Mouse (Mus musculus) midbrain, embryonic 13.5 days (tissue): Measurements from ENCODE around the gene Hpf1. TPM values are rescaled to one million over a fixed set of nuclear protein-coding genes. Genes with fewer than 3 reads are reported as not detected.
A peak's percentile ranks its signal among the peaks of the same experiment; 100 is the strongest.

Source experiments
- ATAC-seq: fragments of 200-750 bp; cut with Nextera tagmentation; 2 replicates; pipeline ENCODE4 v1.8.0; 2017; ENCODE audit warnings: mild to moderate bottlenecking, moderate TSS enrichment, moderate library complexity
- H3K27ac ChIP-seq: fragments of 300-500 bp; sonication (generic); 2 replicates; pipeline ENCODE4 v1.5.1; 2015; ENCODE audit warnings: inconsistent platforms, mild to moderate bottlenecking, moderate library complexity
- H3K27me3 ChIP-seq: fragments of 300-500 bp; sonication (generic); 2 replicates; pipeline ENCODE4 v1.6.1; 2015; ENCODE audit warnings: mild to moderate bottlenecking, inconsistent platforms
- H3K36me3 ChIP-seq: fragments of 300-500 bp; sonication (generic); 2 replicates; pipeline ENCODE4 v1.6.1; 2015; ENCODE audit warnings: mild to moderate bottlenecking, inconsistent platforms
- H3K4me1 ChIP-seq: fragments of 300-500 bp; sonication (generic); replicated peaks from 2 replicates; pipeline ENCODE4 v1.6.1; 2015; ENCODE audit warnings: inconsistent platforms
- H3K4me2 ChIP-seq: fragments of 300-500 bp; sonication (generic); replicated peaks from 2 replicates; pipeline ENCODE4 v1.6.1; 2015; ENCODE audit warnings: moderate library complexity, mild to moderate bottlenecking, inconsistent platforms
- H3K4me3 ChIP-seq: fragments of 300-500 bp; sonication (generic); replicated peaks from 2 replicates; pipeline ENCODE4 v1.5.1; 2015; ENCODE audit warnings: mild to moderate bottlenecking, inconsistent platforms
- H3K9ac ChIP-seq: fragments of 300-500 bp; sonication (generic); replicated peaks from 2 replicates; pipeline ENCODE4 v1.6.1; 2015; ENCODE audit warnings: mild to moderate bottlenecking, inconsistent platforms
- H3K9me3 ChIP-seq: fragments of 300-500 bp; sonication (generic); 2 replicates; pipeline ENCODE4 v1.6.1; 2016; ENCODE audit warnings: mild to moderate bottlenecking, inconsistent platforms
- WGBS: fragments of 180-500 bp; shearing (Covaris S2); methylation state at CpG from one replicate; pipeline ENCODE4 v1.1.7; 2015; 5-methylcytosine and 5-hydroxymethylcytosine counted together
- polyA plus RNA-seq: library from polyadenylated mRNA; unstranded; fragments of >200 nt; fragmentation: Nextera tagmentation; extraction: Ambion mirVana; gene quantifications from 2 replicates; pipeline ENCODE4 v1.2.1, GENCODE M21; 2015

The Hpf1 gene
- polyA plus RNA-seq, result 105 and 109 TPM in 2 replicates

GRCm38 (mm10) chr8:60889843-60890519 lies at the start of gene Hpf1:
Gene Hpf1, plus strand, starts transcription at chr8:60890418.
- peaks cover 24% of the 10 kb centered on the region for H3K4me1 ChIP-seq
- peak within 1 kb of the TSS; percentile 78 for H3K4me3 ChIP-seq
- H3K36me3 ChIP-seq, result peaks cover 15% of the 10 kb centered on the region; the same call in 1 of the 2 replicates
- H3K27me3 ChIP-seq, result no peaks in the 10 kb centered on the region
- no peaks in the 10 kb centered on the region for H3K9me3 ChIP-seq
- peak within 1 kb of the TSS; percentile 79 for H3K4me2 ChIP-seq
- 0 out of 2 replicates have a peak within 1 kb of the TSS, but pooled peaks have one; percentile 56 for H3K27ac ChIP-seq
- ATAC-seq, result peak; percentile 98
- H3K9ac ChIP-seq, result peak within 1 kb of the TSS; percentile 86
- WGBS, result 5% methylated on average over 43 of the region's 43 CpGs

DNA sequence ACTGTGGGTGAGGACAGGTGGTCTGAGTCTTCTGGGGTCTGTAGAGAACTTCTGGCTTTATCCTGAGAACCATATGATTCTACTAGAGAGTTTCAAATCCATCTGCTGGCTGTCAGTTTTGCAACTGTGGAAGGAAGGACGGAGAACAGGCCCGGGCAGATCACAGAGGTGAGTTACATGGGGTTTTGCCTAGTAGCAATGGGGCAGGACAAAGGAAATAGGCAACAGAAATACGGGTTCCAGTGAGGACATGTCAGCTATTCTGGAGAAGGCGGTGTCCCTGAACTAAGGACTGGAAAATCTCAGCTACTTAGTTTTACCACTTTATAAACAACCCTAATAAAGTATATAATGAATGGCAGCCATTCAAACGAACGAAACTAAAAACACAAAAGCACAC lies 47.8 kb upstream of the Hpf1 start:
- no peak overlapping the region for H3K27ac ChIP-seq
- no peaks in the 10 kb centered on the region for H3K27me3 ChIP-seq
- ATAC-seq, result no peak
- 82% methylated on average over 6 of the region's 6 CpGs for whole genome bisulfite sequencing
- H3K9me3 ChIP-seq, result no peaks in the 10 kb centered on the region
- no peak overlapping the region for H3K9ac ChIP-seq
- H3K4me1 ChIP-seq, result no peaks in the 10 kb centered on the region
- H3K36me3 ChIP-seq, result no peaks in the 10 kb centered on the region
- no peak overlapping the region for H3K4me3 ChIP-seq
- H3K4me2 ChIP-seq, result no peak overlapping the region

GRCm38 (mm10) chr8:60857559-60857958 lies 32.7 kb upstream of the Hpf1 start:
- no peak for ATAC-seq
- no peaks in the 10 kb centered on the region for H3K27me3 ChIP-seq
- H3K9ac ChIP-seq, result no peak overlapping the region
- H3K4me2 ChIP-seq, result no peak overlapping the region
- H3K9me3 ChIP-seq, result no peaks in the 10 kb centered on the region
- H3K36me3 ChIP-seq, result no peaks in the 10 kb centered on the region
- no peak overlapping the region for H3K27ac ChIP-seq
- no peak overlapping the region for H3K4me3 ChIP-seq
- no peaks in the 10 kb centered on the region for H3K4me1 ChIP-seq

DNA sequence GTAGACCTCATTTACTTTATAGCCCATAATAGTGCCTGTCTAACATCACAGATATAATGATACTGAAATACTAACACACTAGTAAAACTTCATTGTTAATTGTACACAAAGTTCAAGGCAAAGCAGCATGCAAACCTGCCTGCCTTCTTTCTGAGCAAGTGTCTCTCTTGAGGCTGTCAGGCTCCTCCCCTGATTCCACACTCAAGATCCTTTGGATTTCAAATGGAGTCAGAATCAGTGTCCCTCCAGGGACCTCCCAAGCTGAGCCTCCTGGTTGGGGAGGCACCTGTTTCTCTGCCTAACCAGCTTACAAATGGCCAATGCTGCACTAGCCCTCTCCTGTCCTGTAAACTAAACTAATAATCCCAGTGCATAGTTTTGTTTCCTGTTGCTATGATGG lies 32.1 kb upstream of the Hpf1 start:
- no peaks in the 10 kb centered on the region for H3K9me3 ChIP-seq
- no peaks in the 10 kb centered on the region for H3K36me3 ChIP-seq
- no peaks in the 10 kb centered on the region for H3K27me3 ChIP-seq
- H3K4me1 ChIP-seq, result no peaks in the 10 kb centered on the region
- no peak for ATAC-seq
- no peak overlapping the region for H3K4me3 ChIP-seq
- H3K27ac ChIP-seq, result no peak overlapping the region
- no peak overlapping the region for H3K9ac ChIP-seq
- H3K4me2 ChIP-seq, result no peak overlapping the region

GRCm38 (mm10) chr8:60858911-60859476 lies 31.2 kb upstream of the Hpf1 start:
- no peaks in the 10 kb centered on the region for H3K4me1 ChIP-seq
- no peak overlapping the region for H3K4me2 ChIP-seq
- ATAC-seq, result no peak
- no peak overlapping the region for H3K4me3 ChIP-seq
- no peaks in the 10 kb centered on the region for H3K9me3 ChIP-seq
- H3K9ac ChIP-seq, result no peak overlapping the region
- H3K27me3 ChIP-seq, result no peaks in the 10 kb centered on the region
- no peak overlapping the region for H3K27ac ChIP-seq
- no peaks in the 10 kb centered on the region for H3K36me3 ChIP-seq
- 74% methylated on average over 4 of the region's 4 CpGs for WGBS

GRCm38 (mm10) chr8:60859605-60860004 lies 30.6 kb upstream of the Hpf1 start:
- Histone ChIP-seq H3K4me2 (no peak overlapping the region), H3K36me3 (no peaks in the 10 kb centered on the region), H3K9ac (no peak overlapping the region), H3K27ac (no peak overlapping the region), H3K27me3 (no peaks in the 10 kb centered on the region), H3K4me1 (no peaks in the 10 kb centered on the region), H3K9me3 (no peaks in the 10 kb centered on the region), H3K4me3 (no peak overlapping the region)
- ATAC-seq, result no peak
- WGBS, result 87% methylated on average over 9 of the region's 9 CpGs

DNA sequence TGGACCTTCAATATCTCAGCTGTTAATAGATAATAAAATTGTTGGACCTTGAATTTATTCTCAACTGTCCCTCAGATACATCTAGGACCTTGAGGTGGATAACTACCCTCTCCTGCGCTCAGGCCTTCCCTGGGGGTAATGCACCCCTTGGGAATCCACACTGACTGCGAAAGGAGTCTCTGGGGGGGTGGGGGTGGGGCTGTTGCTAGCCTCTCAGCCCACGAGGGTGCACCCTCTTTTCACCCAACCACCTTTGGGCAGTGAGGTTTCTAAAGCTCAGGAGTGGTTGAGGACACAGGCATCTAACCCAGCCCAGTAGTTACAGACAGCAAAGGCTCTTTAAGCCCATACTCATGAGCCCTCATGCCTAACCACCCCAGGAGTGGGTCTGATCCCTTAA lies 29.5 kb upstream of the Hpf1 start:
- Histone ChIP-seq H3K36me3 (no peaks in the 10 kb centered on the region), H3K4me2 (no peak overlapping the region), H3K27ac (no peak overlapping the region), H3K4me3 (no peak overlapping the region), H3K9ac (no peak overlapping the region), H3K9me3 (no peaks in the 10 kb centered on the region), H3K4me1 (no peaks in the 10 kb centered on the region), H3K27me3 (no peaks in the 10 kb centered on the region)
- 0 out of 2 replicates have a peak, but pooled peaks have one; percentile 17 for ATAC-seq
- 68% methylated on average over 3 of the region's 3 CpGs for WGBS

- Histone ChIP-seq H3K4me3 (no peak overlapping the region), H3K4me1 (no peaks in the 10 kb centered on the region), H3K4me2 (no peak overlapping the region), H3K9ac (no peak overlapping the region), H3K36me3 (no peaks in the 10 kb centered on the region), H3K9me3 (no peaks in the 10 kb centered on the region), H3K27ac (no peak overlapping the region), H3K27me3 (no peaks in the 10 kb centered on the region)
- ATAC-seq, result no peak
- WGBS, result 93% methylated on average over 6 of the region's 6 CpGs
Observed at GRCm38 (mm10) chr8:60861783-60862182, 28.4 kb upstream of the Hpf1 start.

GRCm38 (mm10) chr8:60864875-60865274 lies 25.3 kb upstream of the Hpf1 start:
- no peak for ATAC-seq
- no peaks in the 10 kb centered on the region for H3K36me3 ChIP-seq

GRCm38 (mm10) chr8:60865504-60866114 lies 24.6 kb upstream of the Hpf1 start:
- WGBS, result 33% methylated on average over 3 of the region's 3 CpGs
- ATAC-seq, result peak; percentile 71; the same call in 1 of the 2 replicates
- H3K27me3 ChIP-seq, result no peaks in the 10 kb centered on the region

More at GRCm38 (mm10) chr8:60864875-60865274, 25.3 kb upstream of the Hpf1 start:
- no peak overlapping the region for H3K4me2 ChIP-seq
- H3K9me3 ChIP-seq, result no peaks in the 10 kb centered on the region
- WGBS, result 70% methylated on average over 6 of the region's 6 CpGs
- H3K4me1 ChIP-seq, result no peaks in the 10 kb centered on the region
- no peak overlapping the region for H3K9ac ChIP-seq
- no peaks in the 10 kb centered on the region for H3K27me3 ChIP-seq
- H3K4me3 ChIP-seq, result no peak overlapping the region
- H3K27ac ChIP-seq, result no peak overlapping the region

GRCm38 (mm10) chr8:60867468-60868115 lies 22.6 kb upstream of the Hpf1 start:
- Histone ChIP-seq H3K36me3 (no peaks in the 10 kb centered on the region), H3K27me3 (no peaks in the 10 kb centered on the region), H3K4me1 (no peaks in the 10 kb centered on the region), H3K27ac (no peak overlapping the region), H3K4me3 (no peak overlapping the region), H3K9me3 (no peaks in the 10 kb centered on the region), H3K9ac (no peak overlapping the region), H3K4me2 (no peak overlapping the region)
- no peak for ATAC-seq
- WGBS, result 77% methylated on average over 4 of the region's 4 CpGs

More at GRCm38 (mm10) chr8:60865504-60866114, 24.6 kb upstream of the Hpf1 start:
- Histone ChIP-seq H3K4me2 (no peak overlapping the region), H3K4me3 (no peak overlapping the region), H3K9ac (no peak overlapping the region), H3K27ac (no peak overlapping the region), H3K36me3 (no peaks in the 10 kb centered on the region), H3K9me3 (no peaks in the 10 kb centered on the region), H3K4me1 (no peaks in the 10 kb centered on the region)
